Mouse (Mus musculus) Patski (cell line): ENCODE measurements around the gene Slc17a4. TPM values are rescaled to one million over a fixed set of nuclear protein-coding genes. Genes with fewer than 3 reads are reported as not detected.

Experiments
- ATAC-seq: fragments of 100-300 bp; one replicate; pipeline ENCODE4 v1.8.0; 2021
- CTCF ChIA-PET: fragments of 350-600 bp; sonication (Branson Sonifier 250); formaldehyde crosslinking; loops from one replicate; lab custom pipeline; 2022; ENCODE audit warnings: inconsistent platforms; lab: Charles Lee
- POLR2A ChIA-PET: fragments of 350-600 bp; sonication (Branson Sonifier 250); formaldehyde crosslinking; loops from one replicate; lab custom pipeline; 2022; ENCODE audit warnings: antibody characterized with exemption, inconsistent platforms; lab: Charles Lee
- DNase-seq: peaks from one replicate; pipeline ENCODE4 v3.0.0-alpha.2; 2011; ENCODE audit warnings: low read depth, low spot score
- H3K27me3 ChIP-seq: fragments of 371-371 bp; one replicate; pipeline ENCODE4 v1.5.1; 2021
- CTCF ChIP-seq: fragments of 100-300 bp; IDR thresholded peaks from one replicate; pipeline ENCODE4 v1.5.1; 2021
- in situ Hi-C: fragments of 300-500 bp; cut with MboI; formaldehyde crosslinking; loops from 3 replicates; pipeline ENCODE4 v1.11.1; 2018; ENCODE audit warnings: low pct_unique_long_range_greater_than_20kb, mixed read lengths
- polyA plus RNA-seq: library from polyadenylated mRNA; unstranded; gene quantifications from one replicate; pipeline ENCODE4 v1.2.3, GENCODE M21; 2021

Gene Slc17a4
- polyA plus RNA-seq, 1 experiment from 2014 or later = 0.22 TPM

GRCm38 (mm10) chr13:23930904-23931303 is 16.1 kb upstream of the Slc17a4 start:
- POLR2A ChIA-PET = no interaction called here
- ATAC-seq = no peak
- H3K27me3 ChIP-seq = peaks cover 7% of the 10 kb centered on the region
- no peak for DNase-seq
- no peak for TF ChIP-seq CTCF
- in situ Hi-C loops = no loop called here
- CTCF ChIA-PET = no interaction called here

- CTCF ChIA-PET = no interaction called here
- ATAC-seq (no peak), DNase-seq (no peak)
- in situ Hi-C loops = no loop called here
- TF ChIP-seq CTCF = no peak
- H3K27me3 ChIP-seq = peaks cover 7% of the 10 kb centered on the region
- POLR2A ChIA-PET = no interaction called here
Observed at GRCm38 (mm10) chr13:23930461-23930860, 15.7 kb upstream of the Slc17a4 start.

GRCm38 (mm10) chr13:23928637-23929036 is 13.8 kb upstream of the Slc17a4 start:
- ATAC-seq (no peak), DNase-seq (no peak)
- ChIA-PET CTCF (interaction anchor here (1.4 kb wide), 1 partner anchor 14 kb away, joined by 3 read pairs; the partner anchor contains the start of gene Slc17a4), POLR2A (no interaction called here)
- H3K27me3 ChIP-seq = peaks cover 11% of the 10 kb centered on the region
- in situ Hi-C loops = no loop called here
- TF ChIP-seq CTCF = no peak

GRCm38 (mm10) chr13:23925792-23926191 is 11.0 kb upstream of the Slc17a4 start:
- in situ Hi-C loops = no loop called here
- no peak for TF ChIP-seq CTCF
- ChIA-PET POLR2A (no interaction called here), CTCF (interaction anchor here (1.0 to 1.7 kb wide), 3 partner anchors 15 to 148 kb away, joined by 3 to 4 read pairs (median 4); no protein-coding TSS in a partner anchor)
- peaks cover 11% of the 10 kb centered on the region for H3K27me3 ChIP-seq
- DNase-seq (no peak), ATAC-seq (no peak)

- DNase-seq = no peak
- CTCF ChIA-PET = no interaction called here
- POLR2A ChIA-PET = no interaction called here
Observed at GRCm38 (mm10) chr13:23917674-23918073, 2.9 kb upstream of the Slc17a4 start.

GRCm38 (mm10) chr13:23916132-23916531 is 1.3 kb upstream of the Slc17a4 start:
- no peaks in the 10 kb centered on the region for H3K27me3 ChIP-seq
- ATAC-seq = no peak
- no peak for TF ChIP-seq CTCF
- ChIA-PET POLR2A (no interaction called here), CTCF (interaction anchor here (1.2 kb wide), 1 partner anchor 11 kb away, joined by 3 read pairs; no protein-coding TSS in a partner anchor)
- in situ Hi-C loops = no loop called here
- no peak for DNase-seq

More at GRCm38 (mm10) chr13:23917674-23918073, 2.9 kb upstream of the Slc17a4 start:
- no peak for TF ChIP-seq CTCF
- in situ Hi-C loops = no loop called here
- ATAC-seq = no peak
- no peaks in the 10 kb centered on the region for H3K27me3 ChIP-seq

GRCm38 (mm10) chr13:23913791-23914306 is 960 bp downstream of the Slc17a4 start:
- DNase-seq (peak; percentile 47), ATAC-seq (peak; percentile 65)
- CTCF ChIA-PET = interaction anchor here (0.9 kb wide), 1 partner anchor 9 kb away, joined by 3 read pairs; no protein-coding TSS in a partner anchor

GRCm38 (mm10) chr13:23911335-23911734 is 3.5 kb downstream of the Slc17a4 start:
- ATAC-seq = no peak
- ChIA-PET POLR2A (no interaction called here), CTCF (no interaction called here)
- H3K27me3 ChIP-seq = no peaks in the 10 kb centered on the region
- no peak for DNase-seq
- no peak for TF ChIP-seq CTCF
- in situ Hi-C loops = no loop called here

More at GRCm38 (mm10) chr13:23913791-23914306, 960 bp downstream of the Slc17a4 start:
- POLR2A ChIA-PET = no interaction called here
- no peak for TF ChIP-seq CTCF
- no peaks in the 10 kb centered on the region for H3K27me3 ChIP-seq
- in situ Hi-C loops = no loop called here

- POLR2A ChIA-PET = no interaction called here
- in situ Hi-C loops = no loop called here
- H3K27me3 ChIP-seq = no peaks in the 10 kb centered on the region
- CTCF ChIA-PET = no interaction called here
- ATAC-seq (no peak), DNase-seq (no peak)
- TF ChIP-seq CTCF = no peak
Observed at GRCm38 (mm10) chr13:23910121-23910520, 4.7 kb downstream of the Slc17a4 start.

- ChIA-PET CTCF (no interaction called here), POLR2A (no interaction called here)
- ATAC-seq (no peak), DNase-seq (no peak)
- TF ChIP-seq CTCF = no peak
- in situ Hi-C loops = no loop called here
- no peaks in the 10 kb centered on the region for H3K27me3 ChIP-seq
Observed at GRCm38 (mm10) chr13:23906906-23907305, 7.9 kb downstream of the Slc17a4 start.

GRCm38 (mm10) chr13:23898242-23898641 is 16.6 kb downstream of the Slc17a4 start:
- DNase-seq = no peak
- POLR2A ChIA-PET = no interaction called here

GRCm38 (mm10) chr13:23893269-23893593 is 21.6 kb downstream of the Slc17a4 start:
- no peak for ATAC-seq
- DNase-seq = no peak
- ChIA-PET POLR2A (no interaction called here), CTCF (no interaction called here)
- no peaks in the 10 kb centered on the region for H3K27me3 ChIP-seq
- TF ChIP-seq CTCF = no peak
- in situ Hi-C loops = no loop called here

More at GRCm38 (mm10) chr13:23898242-23898641, 16.6 kb downstream of the Slc17a4 start:
- TF ChIP-seq CTCF = no peak
- ATAC-seq = no peak
- in situ Hi-C loops = no loop called here
- CTCF ChIA-PET = no interaction called here
- H3K27me3 ChIP-seq = no peaks in the 10 kb centered on the region
